Mouse (Mus musculus) CH12.LX (cell line): Measurements from ENCODE around the gene Me1.

ENCODE experiments used
- CTCF ChIP-seq, 2 experiments: IDR thresholded peaks in 1 of 2; conservative IDR thresholded peaks in 1 of 2; 2 replicates each; pipeline ENCODE4 v1.5.1; 2011 to 2012; ENCODE audit warnings: low read depth in 2 of 2, low read length in 2 of 2, improper control_type of control experiment in 1 of 2, inconsistent platforms in 1 of 2, mild to moderate bottlenecking in 1 of 2, moderate library complexity in 1 of 2
- MAFK ChIP-seq: IDR thresholded peaks from 2 replicates; pipeline ENCODE4 v1.6.1; 2011; ENCODE audit warnings: low read length, improper control_type of control experiment; ENCODE audit not compliant: insufficient replicate concordance
- MAX ChIP-seq: IDR thresholded peaks from 2 replicates; pipeline ENCODE4 v1.6.1; 2011; ENCODE audit warnings: low read length, improper control_type of control experiment
- MEF2A ChIP-seq: IDR thresholded peaks from 2 replicates; pipeline ENCODE4 v1.6.1; 2014; ENCODE audit warnings: low read depth, mild to moderate bottlenecking, inconsistent platforms, low read length, improper control_type of control experiment, borderline replicate concordance
- POLR2A ChIP-seq: IDR thresholded peaks from 2 replicates; pipeline ENCODE4 v1.6.1; 2011; ENCODE audit warnings: low read depth, mild to moderate bottlenecking, improper control_type of control experiment, low read length
- SMC3 ChIP-seq: IDR thresholded peaks from 2 replicates; pipeline ENCODE4 v1.6.1; 2011; ENCODE audit warnings: low read depth, low read length, improper control_type of control experiment
- USF1 ChIP-seq: IDR thresholded peaks from 2 replicates; pipeline ENCODE4 v1.6.1; 2014; ENCODE audit warnings: low read depth, mild to moderate bottlenecking, inconsistent platforms, low read length, improper control_type of control experiment

DNA sequence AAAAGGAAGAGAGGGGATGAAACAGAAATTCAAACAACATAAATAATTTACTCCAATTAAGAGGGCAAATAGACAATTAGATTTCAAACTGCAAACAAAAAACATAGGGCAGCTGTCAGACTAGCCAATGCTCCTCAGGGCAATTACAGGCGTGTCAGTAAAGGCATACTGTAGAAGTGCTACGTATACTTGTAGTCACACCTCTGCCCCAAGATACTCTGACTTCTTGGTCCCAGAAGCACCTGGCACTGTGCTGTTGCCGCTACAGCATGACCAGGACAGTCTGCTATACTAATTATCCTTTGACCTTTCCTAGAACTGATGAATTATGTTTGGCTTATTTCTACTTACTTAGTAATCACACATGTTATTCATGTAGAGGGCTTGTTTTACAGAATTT is 44.5 kb downstream of the Me1 start:
- TF ChIP-seq MAX (no peak), POLR2A (no peak), MAFK (no peak), MEF2A (no peak), CTCF (conservative IDR thresholded peaks at IDR 0.05 in 1 of 2, IDR thresholded peaks at IDR 0.05 in 1 of 2; ENCODE audit: low read depth in 2 of 2, low read length in 2 of 2) (no peak), SMC3 (no peak), USF1 (no peak)
